Mouse (Mus musculus): ENCODE data around the gene Gm13769.
"Not testable (repeated sequence)": the region's sequence is repeated elsewhere in the genome, so short reads cannot be mapped to it uniquely, and the experiment has no call there.

Gene Gm13769

DNA sequence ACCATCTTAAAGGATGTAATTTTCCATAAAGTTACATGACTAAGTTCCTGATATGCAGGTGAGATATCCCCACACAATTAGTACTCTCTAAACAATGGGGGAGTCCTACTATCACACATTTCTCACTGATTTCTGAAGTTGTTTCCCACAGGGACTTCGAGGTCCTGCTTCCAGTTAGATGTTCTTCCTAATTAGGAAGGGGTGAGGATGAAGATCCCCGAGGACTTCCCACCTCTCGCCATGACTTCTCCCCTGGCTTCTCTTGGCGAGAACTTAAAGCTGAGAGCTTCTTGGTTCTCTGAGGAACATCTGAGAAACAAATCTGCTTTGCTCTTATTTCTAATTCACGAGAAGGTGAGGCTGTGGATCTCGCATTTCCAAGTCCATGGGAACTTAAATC lies at the start of gene Gm13769:
Gm13769 (plus strand) TSS at position 301 of the 400 bp plus-strand sequence.
- not testable (repeated sequence) for DNase-seq

DNA sequence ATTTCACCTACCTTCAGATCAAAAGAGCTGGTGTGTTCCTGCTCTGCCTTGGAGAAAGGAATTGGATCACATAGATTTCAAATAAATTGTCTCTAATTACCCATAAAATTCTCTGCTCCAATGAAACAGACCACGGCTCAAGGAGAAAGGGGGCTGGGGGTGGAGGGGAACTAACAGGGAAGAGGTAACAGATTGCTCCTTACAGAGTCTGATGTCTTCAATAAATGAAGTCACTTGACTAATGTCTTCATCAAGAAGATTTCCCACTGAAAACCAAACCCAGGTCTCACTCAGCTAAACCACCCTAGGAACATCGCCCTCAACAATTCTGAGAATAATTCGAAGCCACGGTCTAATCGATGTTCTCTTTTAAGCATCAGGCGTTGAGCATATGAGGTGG lies 29.3 kb upstream of the Gm13769 start, which contains the start of gene Olfr1272:
Olfr1272 (minus strand) TSS at position 101 of the 400 bp plus-strand sequence.
- no peak for DNase-seq

DNA sequence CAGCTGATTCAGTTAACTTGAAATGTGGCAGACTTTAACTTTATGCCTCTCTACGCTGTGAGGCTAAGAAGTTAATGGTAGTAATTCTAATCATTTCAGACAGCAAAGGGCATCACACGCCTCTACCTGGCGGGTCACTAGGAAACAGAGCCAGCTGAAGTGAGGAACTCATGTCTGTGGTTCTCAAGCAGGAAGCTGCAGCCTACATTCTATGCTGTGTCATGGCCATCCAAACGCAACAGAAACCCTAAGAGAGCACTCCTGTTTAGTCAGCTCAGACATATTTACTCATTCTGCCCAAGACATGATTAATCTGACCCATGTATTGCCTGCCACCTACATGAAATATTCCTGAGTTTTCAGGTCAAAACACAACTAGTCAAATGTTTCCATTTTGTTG lies 24.7 kb downstream of the Gm13769 start:
- not testable (repeated sequence) for DNase-seq

DNA sequence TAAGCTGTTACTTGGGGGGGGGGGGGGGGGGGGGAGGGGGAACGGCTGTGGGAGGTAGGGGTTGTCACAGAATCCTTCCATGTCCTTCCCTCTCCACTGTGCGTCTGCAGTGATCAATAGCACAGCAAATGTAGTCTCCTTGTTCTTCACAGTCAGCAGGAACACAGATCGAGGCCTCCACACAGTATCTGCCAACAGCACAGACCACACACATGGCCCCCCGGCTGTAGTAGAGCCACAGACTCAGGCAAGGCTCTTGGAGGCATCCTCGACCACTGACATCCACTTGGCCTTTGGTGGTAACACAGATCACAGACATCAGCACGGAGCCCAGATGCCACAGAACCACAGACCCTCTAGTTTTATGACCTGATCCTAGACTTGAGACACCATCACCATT lies 29.0 kb downstream of the Gm13769 start:
- DNase-seq: not testable (repeated sequence)

DNA sequence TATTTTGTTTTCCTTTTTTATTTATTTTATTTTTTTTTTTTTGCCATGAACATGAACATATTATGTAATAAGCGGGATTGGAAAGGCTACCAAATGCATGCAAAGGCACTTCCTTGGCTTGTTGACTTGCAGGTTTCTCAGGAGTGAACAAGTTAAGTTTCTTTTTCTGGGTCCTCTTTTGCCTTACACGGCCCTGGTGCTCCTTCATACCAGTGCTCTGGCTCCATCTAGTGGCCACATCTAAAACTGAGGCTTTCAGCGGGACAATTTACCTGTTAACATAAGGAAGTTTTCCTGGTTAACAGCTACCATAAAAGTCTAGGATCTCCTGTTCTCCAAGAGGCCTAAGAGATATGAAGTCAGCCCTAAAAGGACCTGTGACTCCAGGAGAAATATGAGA lies 29.5 kb downstream of the Gm13769 start:
- not testable (repeated sequence) for DNase-seq

DNA sequence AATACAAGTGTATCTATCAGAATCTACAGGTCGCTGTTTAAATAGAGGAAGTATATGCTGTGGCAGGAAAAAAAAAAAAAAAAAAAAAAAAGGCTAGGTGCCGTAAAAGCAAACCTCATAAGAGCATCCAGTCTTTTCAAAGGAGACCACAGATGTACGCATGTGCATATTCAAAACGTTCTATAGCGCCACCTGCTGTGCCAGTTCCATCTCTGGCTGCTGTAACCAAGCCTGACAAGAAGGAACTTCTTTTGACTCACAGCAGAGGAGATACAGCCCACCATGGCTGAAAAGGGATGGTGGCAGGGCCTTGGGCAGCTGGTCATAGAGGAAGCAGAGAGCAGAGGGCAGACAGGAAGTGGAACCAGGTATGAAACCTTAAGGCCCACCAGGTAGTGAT lies 37.2 kb downstream of the Gm13769 start:
- DNase-seq: not testable (repeated sequence)

DNA sequence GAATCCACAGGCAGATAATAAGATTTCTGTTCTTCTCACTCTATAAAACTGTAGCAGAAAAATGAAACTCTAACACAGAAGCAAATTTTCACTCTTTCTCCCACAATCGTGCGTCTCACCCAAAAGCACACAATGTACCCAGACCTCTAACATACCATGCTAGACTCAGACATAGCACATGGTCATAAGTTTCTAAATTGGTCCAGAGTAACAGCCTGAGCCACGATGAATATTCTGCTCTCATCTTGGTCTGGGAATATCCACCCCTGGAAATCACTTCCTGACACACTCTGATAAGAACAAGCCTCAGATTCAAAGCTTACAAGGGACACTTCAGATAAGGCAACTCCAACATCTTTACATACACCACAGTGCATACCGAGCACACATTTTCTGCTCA lies 38.2 kb downstream of the Gm13769 start:
- not testable (repeated sequence) for DNase-seq

Measured in cerebellum, postnatal 25 days (tissue).